Mouse (Mus musculus): ENCODE data around the gene Dusp3.
"Not testable (repeated sequence)": the region's sequence is repeated elsewhere in the genome, so short reads cannot be mapped to it uniquely, and the experiment has no call there.

Dusp3 gene

GRCm38 (mm10) chr11:102011510-102011909 lies 24.7 kb upstream of the Dusp3 start:
- no peak for DNase-seq (ENCODE audit: inconsistent age in 2 of 2, low spot score in 1 of 2)

- DNase-seq (ENCODE audit: inconsistent age in 2 of 2, low spot score in 1 of 2), result no peak
Observed at GRCm38 (mm10) chr11:102010140-102010539, 23.3 kb upstream of the Dusp3 start.

- no peak for DNase-seq (ENCODE audit: inconsistent age in 2 of 2, low spot score in 1 of 2)
Observed at GRCm38 (mm10) chr11:102008954-102009637, 22.3 kb upstream of the Dusp3 start.

- no peak for DNase-seq (ENCODE audit: inconsistent age in 2 of 2, low spot score in 1 of 2)
Observed at GRCm38 (mm10) chr11:102008372-102008771, 21.6 kb upstream of the Dusp3 start.

- no peak for DNase-seq (ENCODE audit: inconsistent age in 2 of 2, low spot score in 1 of 2)
Observed at GRCm38 (mm10) chr11:102006688-102007087, 19.9 kb upstream of the Dusp3 start.

- DNase-seq (ENCODE audit: inconsistent age in 2 of 2, low spot score in 1 of 2), result peak in 1 of 2 experiments; percentile 54
Observed at GRCm38 (mm10) chr11:102006271-102006670, 19.5 kb upstream of the Dusp3 start.

- DNase-seq (ENCODE audit: inconsistent age in 2 of 2, low spot score in 1 of 2), result no peak
Observed at GRCm38 (mm10) chr11:102004251-102004650, 17.4 kb upstream of the Dusp3 start.

- no peak for DNase-seq (ENCODE audit: inconsistent age in 2 of 2, low spot score in 1 of 2)
Observed at GRCm38 (mm10) chr11:101999466-101999865, 12.7 kb upstream of the Dusp3 start.

GRCm38 (mm10) chr11:101998258-101998657 lies 11.4 kb upstream of the Dusp3 start:
- no peak for DNase-seq (ENCODE audit: inconsistent age in 2 of 2, low spot score in 1 of 2)

GRCm38 (mm10) chr11:101995938-101996337 lies 9.1 kb upstream of the Dusp3 start:
- DNase-seq (ENCODE audit: inconsistent age in 2 of 2, low spot score in 1 of 2), result no peak

GRCm38 (mm10) chr11:101994100-101994499 lies 7.3 kb upstream of the Dusp3 start:
- DNase-seq (ENCODE audit: inconsistent age in 2 of 2, low spot score in 1 of 2), result no peak

- no peak for DNase-seq (ENCODE audit: inconsistent age in 2 of 2, low spot score in 1 of 2)
Observed at GRCm38 (mm10) chr11:101992411-101992810, 5.6 kb upstream of the Dusp3 start.

GRCm38 (mm10) chr11:101991813-101992212 lies 5.0 kb upstream of the Dusp3 start:
- no peak for DNase-seq (ENCODE audit: inconsistent age in 2 of 2, low spot score in 1 of 2)

GRCm38 (mm10) chr11:101990244-101990643 lies 3.4 kb upstream of the Dusp3 start:
- DNase-seq (ENCODE audit: inconsistent age in 2 of 2, low spot score in 1 of 2), result no peak

- peak; percentile 85 to 96 for DNase-seq (ENCODE audit: inconsistent age in 2 of 2, low spot score in 1 of 2)
Observed at GRCm38 (mm10) chr11:101985990-101986389, 823 bp downstream of the Dusp3 start.

GRCm38 (mm10) chr11:101985450-101985849 lies 1.4 kb downstream of the Dusp3 start:
- DNase-seq (ENCODE audit: inconsistent age in 2 of 2, low spot score in 1 of 2), result not testable (repeated sequence)

- DNase-seq (ENCODE audit: inconsistent age in 2 of 2, low spot score in 1 of 2), result peak; percentile 97 to 98
Observed at GRCm38 (mm10) chr11:101984054-101985025, 2.5 kb downstream of the Dusp3 start, which contains the start of gene Cfap97d1. TSS of gene Cfap97d1 (plus strand) at chr11:101984279.

- peak in 1 of 2 experiments; percentile 24 for DNase-seq (ENCODE audit: inconsistent age in 2 of 2, low spot score in 1 of 2)
Observed at GRCm38 (mm10) chr11:101983431-101983921, 3.3 kb downstream of the Dusp3 start.

- DNase-seq (ENCODE audit: inconsistent age in 2 of 2, low spot score in 1 of 2), result peak; percentile 37 to 66
Observed at GRCm38 (mm10) chr11:101982981-101983411, 3.8 kb downstream of the Dusp3 start.

- peak; percentile 49 to 62 for DNase-seq (ENCODE audit: inconsistent age in 2 of 2, low spot score in 1 of 2)
Observed at GRCm38 (mm10) chr11:101981850-101982249, 5.0 kb downstream of the Dusp3 start.

GRCm38 (mm10) chr11:101980603-101981157 lies 6.1 kb downstream of the Dusp3 start:
- peak in 1 of 2 experiments; percentile 32 for DNase-seq (ENCODE audit: inconsistent age in 2 of 2, low spot score in 1 of 2)

Data from adrenal gland, adult (tissue).